Mouse (Mus musculus): ENCODE measurements around the gene Dlat. TPM values are rescaled to one million over a fixed set of nuclear protein-coding genes. Genes with fewer than 3 reads are reported as not detected.
A peak's percentile ranks its signal among the peaks of the same experiment; 100 is the strongest.

The Dlat gene
- 100 to 1,000 TPM; 116 to 117 TPM for total RNA-seq (2021)

DNA sequence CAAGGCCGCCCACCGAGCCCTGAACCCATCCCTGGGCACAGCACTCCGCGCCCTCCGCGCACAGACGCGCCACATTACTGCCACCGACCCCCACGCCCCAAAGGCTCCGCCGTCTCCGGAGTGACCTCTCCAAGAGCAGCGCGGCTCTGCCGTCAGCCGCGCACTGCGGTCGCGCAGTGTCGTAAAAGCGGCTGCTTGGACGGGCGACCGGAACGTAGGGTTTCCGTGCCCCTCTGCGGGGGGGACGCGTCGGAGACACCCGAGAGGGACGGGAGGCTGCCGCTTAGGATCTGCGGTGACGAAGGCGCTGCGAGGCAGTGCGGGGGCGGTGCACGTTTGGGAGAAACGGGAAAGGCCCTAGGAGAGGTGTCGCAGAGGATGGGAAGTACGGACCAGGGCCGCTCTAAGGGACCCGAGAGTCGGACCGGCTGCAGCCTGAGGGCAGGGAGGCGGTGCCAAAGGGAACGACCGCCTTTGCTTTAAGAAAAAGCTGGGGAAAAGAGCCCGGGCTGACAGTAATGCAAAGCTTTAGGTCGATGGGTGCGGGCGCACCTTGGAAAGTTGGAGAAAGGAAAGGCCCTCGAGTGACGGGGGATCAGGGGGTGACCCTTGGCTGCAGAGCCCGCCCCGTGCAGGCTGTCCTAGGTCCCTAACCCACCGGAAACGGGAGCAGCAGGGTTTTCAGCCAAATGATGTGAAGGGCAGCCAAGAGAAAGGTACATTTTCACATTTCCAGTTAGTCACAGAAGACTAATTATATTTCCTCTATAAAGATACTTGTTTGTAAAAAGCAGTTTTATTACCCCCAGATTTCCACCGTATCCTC, at the start of gene Dlat:
Gene Dlat, minus strand, starts transcription at position 389 of the 826 bp plus-strand sequence.
- peak; percentile 91 to 95 for DNase-seq (ENCODE audit: low spot score in 2 of 2)
- intact Hi-C loops (cut with DNase I), result no loop called here

DNA sequence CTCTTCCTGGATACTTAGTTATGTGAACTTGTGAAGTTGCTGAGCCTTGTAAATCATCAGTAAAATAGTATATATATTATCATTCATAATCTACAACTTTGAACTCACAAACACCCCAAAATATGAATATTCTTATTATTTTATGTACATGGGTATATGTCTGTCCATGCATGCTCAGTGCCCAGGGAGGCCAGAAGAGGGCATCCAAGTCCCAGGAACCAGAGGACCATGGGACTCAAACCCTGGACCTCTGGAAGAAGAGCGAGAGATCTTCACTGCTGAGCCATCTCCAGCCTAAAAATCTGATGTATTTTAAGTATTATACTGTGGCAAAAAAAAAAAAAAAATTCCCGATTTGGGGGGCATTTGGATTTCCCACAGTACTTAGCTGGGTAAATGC, 49.5 kb upstream of the Dlat start:
- intact Hi-C loops (cut with DNase I), result loop anchor here (2.0 kb wide), 1 partner anchor 26 kb away; no protein-coding TSS in a partner anchor
- DNase-seq (ENCODE audit: low spot score in 2 of 2), result no peak

DNA sequence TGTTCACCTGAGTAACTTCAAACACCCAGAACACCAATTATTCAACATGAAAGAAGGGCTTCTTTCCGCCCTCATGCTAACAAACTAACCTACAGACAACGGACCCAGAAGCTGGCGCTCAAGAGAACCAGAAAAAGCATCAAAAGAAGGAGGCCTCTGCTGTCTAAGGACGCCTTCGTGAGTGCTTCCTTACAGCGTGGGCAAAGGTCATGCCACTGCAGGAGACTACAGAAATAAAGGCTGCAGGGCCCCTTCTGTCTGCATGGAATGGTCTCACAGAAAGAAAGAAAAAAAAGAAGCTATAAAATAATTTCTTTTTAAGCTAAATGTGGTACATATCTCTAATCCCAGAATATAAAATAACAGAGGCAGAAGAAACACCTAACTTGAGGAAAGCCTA, 45.3 kb upstream of the Dlat start:
- DNase-seq (ENCODE audit: low spot score in 2 of 2), result no peak
- intact Hi-C loops (cut with DNase I), result no loop called here

DNA sequence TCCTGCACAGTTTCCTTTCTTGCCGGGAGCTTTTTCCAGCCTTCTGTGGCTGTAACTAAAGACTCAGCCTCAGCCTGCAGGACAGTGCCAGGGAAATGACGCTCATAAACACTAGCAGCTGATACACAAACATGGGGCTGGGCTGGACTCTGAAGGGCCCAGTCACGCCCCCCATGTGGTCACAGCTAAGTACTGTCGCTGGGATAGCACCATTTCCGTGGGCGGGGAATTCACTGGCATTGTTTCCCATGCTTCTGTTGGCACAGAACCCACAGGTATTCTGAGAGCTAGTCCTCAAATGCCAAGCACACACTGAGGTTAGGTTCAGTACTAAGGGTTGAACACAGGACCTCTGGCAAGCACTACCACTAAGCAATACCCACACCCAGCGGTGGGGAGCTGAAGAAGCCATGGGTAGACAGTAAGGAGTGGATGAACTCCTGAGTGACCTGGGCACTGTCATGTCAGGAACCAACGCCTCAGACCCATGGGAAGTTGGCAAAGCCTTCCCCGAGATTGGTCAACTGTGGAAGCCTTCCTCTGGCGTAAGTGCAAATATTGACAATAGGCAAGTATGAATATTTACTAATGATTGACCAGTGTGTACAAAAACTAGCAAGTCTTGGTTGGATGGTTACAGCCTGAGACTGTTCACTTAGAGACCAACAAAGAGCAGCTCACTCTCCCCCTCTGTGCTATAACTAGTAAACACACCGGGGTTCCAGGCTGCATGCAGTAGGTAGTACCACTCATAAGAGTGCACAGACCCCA, 41.5 kb upstream of the Dlat start:
- peak in 1 of 2 experiments; percentile 14 for DNase-seq (ENCODE audit: low spot score in 2 of 2)
- intact Hi-C loops (cut with DNase I), result no loop called here

DNA sequence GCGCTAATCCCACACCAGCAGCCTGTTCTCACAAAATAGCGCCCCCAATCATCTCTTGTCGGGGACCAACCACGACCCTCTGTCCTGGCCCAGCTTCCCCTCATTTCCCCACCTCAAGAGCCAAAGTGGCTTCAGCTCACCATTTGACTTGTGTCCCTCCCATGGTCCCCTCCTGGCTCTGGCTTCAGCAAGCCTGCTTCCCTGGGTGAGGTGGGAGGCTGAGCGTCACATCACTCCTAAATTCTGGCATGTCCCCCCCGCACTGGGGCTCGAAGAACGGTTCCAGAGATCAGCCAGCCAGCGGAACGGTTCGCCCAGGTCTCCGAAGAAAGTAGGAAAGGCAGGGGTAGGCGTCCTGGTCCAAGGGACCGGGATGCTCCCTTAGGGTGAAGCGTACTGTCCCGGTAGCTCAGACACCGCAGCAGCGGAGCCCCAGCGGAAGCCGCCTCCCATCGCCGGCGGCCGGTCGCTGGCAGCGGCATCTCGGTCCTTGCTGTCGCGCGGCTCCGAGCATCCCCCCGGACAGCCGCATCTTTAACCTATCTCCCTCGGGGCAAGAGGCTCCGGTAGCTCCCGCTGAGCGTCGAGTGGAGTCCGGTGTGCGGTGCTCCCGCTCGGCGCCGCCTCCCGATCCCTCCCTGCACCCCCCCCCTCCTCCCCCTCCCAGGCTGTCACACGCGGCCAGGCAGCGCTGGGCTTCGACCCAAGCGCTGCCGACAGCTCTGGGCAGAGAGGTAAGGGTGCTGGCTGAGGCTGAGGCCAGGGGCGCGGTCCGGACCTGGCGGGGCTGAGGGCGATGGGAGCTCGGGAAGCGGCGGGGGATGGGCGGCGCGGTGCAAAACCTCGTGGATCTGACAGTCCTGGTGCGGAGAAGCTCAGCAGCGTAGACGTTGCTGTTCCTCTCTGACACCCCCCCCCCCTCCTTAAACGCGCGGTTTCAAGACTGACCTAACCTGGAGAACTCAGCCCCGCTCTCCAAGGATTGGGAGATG, 39.1 kb upstream of the Dlat start:
- intact Hi-C loops (cut with DNase I), result loop anchor here (2.0 to 5.0 kb wide), 2 partner anchors 39 to 70 kb away; partner anchors contain the start of genes Dixdc1 and Fdxacb1
- peak; percentile 60 to 76 for DNase-seq (ENCODE audit: low spot score in 2 of 2)

DNA sequence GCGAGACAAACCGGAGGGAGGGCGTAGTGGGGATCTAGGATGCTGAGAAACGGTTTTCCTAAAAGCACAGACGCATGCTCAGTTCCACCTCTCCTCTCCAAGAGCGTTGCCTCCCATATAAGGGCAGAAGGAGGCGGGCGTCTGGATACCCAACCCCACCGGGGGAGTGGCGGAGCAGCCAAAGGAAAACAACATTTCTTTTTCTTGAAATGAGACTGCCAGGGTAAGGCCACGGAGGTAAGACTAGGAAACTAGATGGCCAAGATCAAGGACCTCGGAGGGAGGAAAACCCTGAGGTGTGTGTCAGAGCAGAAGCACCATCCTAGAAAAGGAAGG, 38.1 kb upstream of the Dlat start:
- intact Hi-C loops (cut with DNase I), result loop anchor here (2.0 to 5.0 kb wide), 2 partner anchors 40 to 71 kb away; partner anchors contain the start of genes Dixdc1 and Fdxacb1
- peak; percentile 81 to 84 for DNase-seq (ENCODE audit: low spot score in 2 of 2)

DNA sequence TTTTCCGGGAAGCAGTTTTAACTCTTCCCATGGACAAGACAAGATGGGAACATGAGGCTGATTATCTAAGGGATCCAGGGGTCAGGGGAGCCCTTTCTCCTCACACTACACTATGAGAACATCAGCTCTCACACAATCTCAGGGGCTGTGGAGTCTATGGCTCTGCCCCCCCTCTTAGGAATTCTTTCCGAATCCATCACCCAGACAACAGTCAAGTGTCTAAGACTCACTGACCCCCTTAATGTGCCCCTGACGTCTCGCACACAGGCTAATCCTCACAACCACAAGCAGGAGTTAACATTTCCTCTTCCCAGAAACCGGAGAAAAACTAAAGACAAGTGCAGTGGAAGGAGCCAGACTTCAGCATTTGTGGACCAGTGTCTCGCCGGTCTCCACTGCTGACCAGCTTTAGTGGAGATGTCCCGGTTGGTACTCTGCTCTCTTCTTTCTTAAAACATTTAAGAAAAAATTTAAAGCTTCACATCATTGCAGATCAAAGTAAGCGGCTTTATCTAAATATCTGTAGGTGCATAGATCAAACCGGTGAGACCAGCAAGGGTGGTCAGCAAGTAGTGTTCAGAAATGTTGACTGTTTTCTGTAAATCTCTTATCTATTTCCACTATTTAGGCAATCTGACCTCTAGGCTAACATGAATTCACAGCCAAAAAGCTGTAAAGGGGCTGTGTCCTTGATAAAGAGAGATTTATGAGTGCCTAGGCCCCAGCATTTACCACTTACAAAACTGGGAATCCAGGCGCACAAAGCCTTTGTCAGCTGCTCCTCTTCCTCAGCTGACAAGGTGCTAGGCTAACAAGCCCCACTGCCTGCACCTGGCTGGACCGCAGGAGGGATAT, 37.5 kb upstream of the Dlat start:
- intact Hi-C loops (cut with DNase I), result loop anchor here (5.0 kb wide), 1 partner anchor 40 kb away; the partner anchor contains the start of gene Dixdc1
- no peak for DNase-seq (ENCODE audit: low spot score in 2 of 2)

DNA sequence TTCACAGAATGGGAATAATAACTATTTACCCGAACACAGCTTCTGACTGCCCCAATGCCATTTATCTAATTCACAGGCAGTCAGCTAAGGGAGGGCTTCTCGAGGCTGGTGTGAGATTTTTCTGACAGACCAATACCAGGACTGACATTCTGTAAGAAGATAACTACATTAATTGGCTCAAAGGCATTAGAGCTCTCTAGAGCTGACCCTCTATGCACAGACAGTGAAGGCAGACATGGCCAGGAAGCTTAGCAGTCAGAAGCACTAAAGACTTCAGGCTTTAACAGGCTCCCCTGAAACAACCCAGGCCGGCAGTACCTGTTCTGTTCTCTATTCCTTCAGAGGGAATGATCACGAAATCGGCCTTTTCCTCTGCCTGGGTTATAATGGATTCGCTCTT, 35.6 kb upstream of the Dlat start:
- intact Hi-C loops (cut with DNase I), result loop anchor here (5.0 kb wide), 1 partner anchor 42 kb away; the partner anchor contains the start of gene Dixdc1
- DNase-seq (ENCODE audit: low spot score in 2 of 2), result no peak

DNA sequence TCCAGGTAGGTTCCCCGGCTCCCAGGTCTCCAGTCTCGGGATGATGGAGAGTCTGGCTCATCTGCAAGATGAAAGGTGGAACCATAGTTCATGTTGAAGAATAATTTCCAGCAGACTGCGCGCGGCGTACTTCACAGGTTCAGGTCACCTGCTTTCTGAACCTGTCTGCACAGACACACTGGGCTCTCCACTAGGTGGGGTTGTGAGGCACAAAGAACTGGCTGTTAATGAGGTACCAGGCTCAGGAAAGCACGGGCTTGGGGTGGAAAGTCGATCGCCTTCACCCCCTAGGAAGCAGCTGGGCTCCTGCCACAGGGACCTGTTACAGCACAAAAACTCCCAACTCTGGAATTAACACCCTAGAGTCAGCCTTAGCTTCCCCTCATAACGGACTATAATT, 34.1 kb upstream of the Dlat start:
- intact Hi-C loops (cut with DNase I), result no loop called here
- peak in 1 of 2 experiments; percentile 23 for DNase-seq (ENCODE audit: low spot score in 2 of 2)

DNA sequence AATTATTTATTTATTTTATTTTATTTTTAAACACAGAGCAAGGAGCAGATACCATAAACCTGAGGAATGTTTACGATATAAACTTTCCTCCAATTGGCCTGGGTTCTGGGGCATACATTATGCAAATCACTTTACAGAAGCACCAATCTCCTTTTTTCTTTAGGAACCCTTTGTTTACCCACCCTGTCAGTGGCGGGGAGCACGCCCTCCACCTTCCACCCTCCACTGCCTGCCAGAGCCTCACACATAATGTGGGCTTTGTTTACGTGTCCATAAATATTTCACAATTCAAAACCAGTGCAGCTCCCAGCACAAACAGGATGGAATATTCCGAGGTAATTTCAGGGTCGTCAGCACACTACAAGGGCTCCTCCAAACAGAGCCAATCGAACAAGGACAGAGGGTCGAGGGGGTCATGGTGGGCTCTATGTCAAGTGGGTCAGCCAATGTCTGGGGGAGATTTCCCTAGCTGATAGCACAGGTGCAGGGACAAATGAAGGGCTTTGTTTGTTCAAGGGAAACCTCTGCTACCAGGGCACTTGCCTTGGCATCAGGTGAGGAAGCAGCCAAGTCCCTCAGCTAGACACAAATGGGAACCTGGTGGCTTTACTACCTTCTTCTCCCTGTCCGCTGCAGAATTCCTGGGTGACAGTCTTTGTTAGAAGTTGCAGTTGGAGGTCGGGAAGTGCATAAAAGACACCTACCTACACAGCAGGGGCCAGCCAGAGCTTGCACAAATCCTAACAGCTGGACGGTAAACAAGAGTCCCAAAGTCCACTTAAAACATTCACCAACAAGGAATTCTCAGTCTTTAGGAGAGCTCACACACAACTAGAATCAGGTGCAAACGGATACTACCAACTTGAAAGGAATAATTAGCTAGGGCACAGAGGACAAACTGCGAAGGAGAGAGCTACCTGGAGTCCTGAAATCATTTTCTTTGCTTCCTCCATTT, 33.3 kb upstream of the Dlat start:
- DNase-seq (ENCODE audit: low spot score in 2 of 2), result no peak
- intact Hi-C loops (cut with DNase I), result no loop called here

DNA sequence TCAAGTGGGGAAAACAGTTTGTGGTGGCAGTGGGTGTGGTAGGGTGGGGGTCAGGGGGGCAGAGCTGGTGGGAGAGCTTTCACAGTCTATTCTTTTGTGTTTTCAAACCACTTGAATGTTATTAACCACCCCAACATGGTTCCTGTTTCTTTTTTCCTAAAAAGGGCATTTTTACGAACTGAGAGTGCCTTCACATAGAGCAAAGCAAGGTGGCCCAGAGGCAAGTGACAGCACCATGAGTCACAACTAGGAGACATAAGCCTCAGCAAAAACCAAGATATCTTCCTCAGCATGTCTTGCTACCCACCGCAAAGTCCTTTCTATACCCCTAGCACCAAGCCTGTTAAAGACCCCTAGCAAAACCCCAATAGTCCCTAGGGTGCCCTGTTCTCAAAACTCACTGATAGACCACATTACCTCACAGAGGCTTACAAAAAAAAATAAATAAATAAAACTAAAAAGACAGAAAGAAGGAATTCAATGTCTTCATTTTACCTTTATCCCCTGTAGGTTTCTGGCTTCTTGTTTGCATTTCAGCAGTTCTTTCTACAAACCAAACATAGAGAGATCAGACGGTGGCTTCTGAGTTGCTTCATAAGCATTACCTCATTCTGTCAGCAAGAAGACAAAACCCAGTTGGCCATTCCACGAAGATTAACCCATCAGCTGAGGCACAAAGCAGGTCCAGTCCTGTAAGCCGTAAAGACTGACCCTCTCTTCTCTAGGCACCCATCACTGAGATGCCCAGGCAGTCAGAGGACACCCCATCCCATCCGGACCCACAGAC, 27.5 kb upstream of the Dlat start:
- intact Hi-C loops (cut with DNase I), result no loop called here
- no peak for DNase-seq (ENCODE audit: low spot score in 2 of 2)

DNA sequence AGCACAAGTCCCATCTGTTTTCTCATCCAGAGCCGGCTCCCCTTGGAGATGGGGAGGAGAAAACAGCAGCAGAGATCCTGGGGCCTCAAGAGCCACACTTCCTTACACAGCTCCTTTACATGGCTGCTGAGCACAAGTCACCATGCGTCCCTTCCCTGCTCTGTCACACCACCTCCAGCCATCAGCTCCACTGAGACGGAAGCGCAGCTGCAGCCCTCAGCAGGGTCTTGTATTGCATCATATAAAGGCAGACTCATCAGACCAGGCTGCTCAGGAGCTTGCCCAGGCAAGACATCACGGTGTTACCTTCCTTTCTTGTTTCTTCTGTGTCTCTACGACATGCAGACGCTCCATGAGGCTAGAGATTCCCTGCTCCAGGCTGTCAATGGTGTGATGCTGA, 22.1 kb upstream of the Dlat start:
- intact Hi-C loops (cut with DNase I), result no loop called here
- no peak for DNase-seq (ENCODE audit: low spot score in 2 of 2)

DNA sequence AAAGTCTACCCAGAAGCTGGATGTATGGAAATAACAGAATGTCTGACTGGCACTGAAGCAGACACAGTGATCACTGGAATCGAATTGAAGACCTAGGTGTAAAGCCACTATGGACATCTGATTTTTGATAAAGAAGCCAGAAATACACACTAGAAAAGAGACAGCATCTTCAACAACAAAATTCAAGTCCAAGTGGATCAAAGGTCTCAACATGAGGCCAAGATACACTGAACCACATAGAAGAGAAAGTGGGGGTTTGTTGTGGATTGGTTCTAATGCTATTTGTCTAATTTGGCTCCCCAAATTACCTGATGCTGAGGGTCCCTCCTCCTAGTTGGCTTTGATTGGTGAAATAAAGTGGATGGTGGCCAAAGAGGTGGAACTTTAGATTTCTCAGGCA, 19.8 kb upstream of the Dlat start:
- intact Hi-C loops (cut with DNase I), result no loop called here
- no peak for DNase-seq (ENCODE audit: low spot score in 2 of 2)

DNA sequence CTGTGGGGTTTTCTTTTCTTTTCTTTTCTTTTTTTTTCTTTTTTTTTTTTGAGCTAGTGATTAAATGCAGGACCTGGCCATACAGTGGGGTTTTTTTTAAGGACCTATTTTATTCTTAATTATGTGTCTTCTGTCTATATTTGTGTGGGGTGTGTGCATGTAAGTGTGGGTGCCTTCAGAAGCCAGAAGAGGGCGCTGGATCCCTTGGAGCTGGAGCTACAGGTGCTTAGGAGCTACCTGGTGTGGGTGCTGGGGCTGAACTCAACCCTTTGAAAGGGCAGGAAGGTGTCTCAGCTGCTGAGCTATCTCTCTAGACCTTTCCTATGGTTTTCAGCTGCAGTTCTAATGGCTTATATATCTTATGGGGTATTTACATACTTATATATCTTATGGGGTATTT, 15.2 kb upstream of the Dlat start:
- intact Hi-C loops (cut with DNase I), result no loop called here
- DNase-seq (ENCODE audit: low spot score in 2 of 2), result no peak

DNA sequence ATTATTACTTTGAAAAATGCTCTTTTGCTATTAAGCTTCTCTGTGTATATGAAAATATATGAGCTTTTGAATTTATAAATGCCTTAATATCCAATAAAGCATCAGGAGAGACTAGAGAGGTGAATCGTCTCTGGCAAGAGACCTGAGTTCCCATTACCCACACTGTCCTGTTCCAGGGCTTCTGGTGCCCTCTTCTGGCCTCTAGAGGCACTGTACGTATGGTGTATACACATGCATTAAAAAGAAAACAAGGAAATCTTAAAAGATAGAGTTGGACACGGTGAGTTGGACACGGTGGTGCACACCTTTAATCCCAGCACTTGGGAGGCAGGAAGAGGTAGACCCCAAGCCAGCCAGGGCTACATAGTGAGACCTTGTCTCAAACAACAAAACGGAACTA, 11.1 kb upstream of the Dlat start:
- no peak for DNase-seq (ENCODE audit: low spot score in 2 of 2)

DNA sequence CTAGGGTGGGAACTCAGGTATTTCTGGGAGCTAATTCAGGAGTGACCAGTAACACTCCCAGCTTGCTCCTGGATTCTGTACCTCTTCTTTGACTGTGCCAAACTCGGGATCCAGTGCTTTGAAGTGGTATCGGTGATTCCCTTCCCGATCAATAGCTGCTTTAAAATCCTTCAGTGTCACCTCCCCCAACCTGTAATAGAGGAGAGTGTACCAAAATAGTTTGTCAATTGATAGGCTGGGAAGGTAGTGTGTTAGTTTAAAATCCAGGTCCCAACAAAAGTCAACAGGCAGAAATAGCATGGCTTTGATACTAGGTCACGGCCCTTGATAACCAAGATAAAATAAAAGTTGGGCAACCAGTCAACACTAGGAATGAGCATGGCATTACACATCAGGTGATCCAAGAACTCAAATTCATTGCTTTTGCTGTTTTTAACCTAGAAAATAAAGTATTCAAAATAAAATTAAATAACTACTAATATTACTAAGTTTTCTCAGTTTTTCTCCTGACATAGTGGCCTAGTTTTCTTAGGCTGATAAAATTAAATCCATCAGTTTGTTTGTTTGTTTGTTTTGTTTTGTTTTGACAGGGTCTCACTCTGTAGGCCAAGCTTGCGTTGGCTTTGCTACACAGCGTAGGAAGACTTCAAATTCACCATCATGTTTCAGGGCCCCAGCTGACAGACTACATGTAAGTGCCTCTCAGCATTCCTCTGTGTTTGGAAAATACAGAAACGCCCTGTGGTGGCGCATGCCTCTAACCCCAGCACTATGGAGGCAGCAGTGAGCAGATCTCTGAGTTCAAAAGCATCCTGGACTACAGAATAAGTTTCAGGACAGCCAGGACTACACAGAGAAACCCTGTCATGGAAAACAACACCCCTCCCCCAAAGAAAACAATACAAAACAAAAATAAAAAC, 8.3 kb upstream of the Dlat start:
- intact Hi-C loops (cut with DNase I), result no loop called here
- no peak for DNase-seq (ENCODE audit: low spot score in 2 of 2)

More for the DNA sequence above, 11.1 kb upstream of the Dlat start:
- intact Hi-C loops (cut with DNase I), result no loop called here

Data from left cerebral cortex, postnatal 36 days (tissue).